Mouse (Mus musculus): ENCODE data around the gene Gata5. TPM values are rescaled to one million over a fixed set of nuclear protein-coding genes. Genes with fewer than 3 reads are reported as not detected.

Gene Gata5
- 0.83 and 2.8 TPM in 2 replicates for polyA plus RNA-seq (2016; fragmentation: Nextera tagmentation; extraction: Ambion mirVana)

GRCm38 (mm10) chr2:180334551-180334986 lies at the start of gene Gata5:
Gene Gata5, minus strand, starts transcription at chr2:180334699.
- under 1% methylated on average over 33 of the region's 33 CpGs for WGBS
- peak within 1 kb of the TSS; percentile 64 for H3K27ac ChIP-seq
- peak; percentile 81 for DNase-seq (ENCODE audit: low spot score)
- peaks cover 82% of the 10 kb centered on the region for H3K27me3 ChIP-seq (ENCODE audit: low read depth, poor library complexity, severe bottlenecking)
- peak within 1 kb of the TSS; percentile 49 for H3K4me3 ChIP-seq
- H3K36me3 ChIP-seq = no peaks in the 10 kb centered on the region
- H3K4me1 ChIP-seq = peaks cover 43% of the 10 kb centered on the region
- H3K9me3 ChIP-seq (replicated peaks) = no peaks in the 10 kb centered on the region

- DNase-seq (ENCODE audit: low spot score) = no peak
- no peaks in the 10 kb centered on the region for H3K9me3 ChIP-seq (replicated peaks)
- H3K27me3 ChIP-seq (ENCODE audit: low read depth, poor library complexity, severe bottlenecking) = no peaks in the 10 kb centered on the region
- no peaks in the 10 kb centered on the region for H3K4me1 ChIP-seq
- no peak overlapping the region for H3K27ac ChIP-seq
- no peak overlapping the region for H3K4me3 ChIP-seq
- H3K36me3 ChIP-seq = no peaks in the 10 kb centered on the region
- 85% methylated on average over 5 of the region's 5 CpGs for WGBS
Observed at GRCm38 (mm10) chr2:180376730-180377129, 42.2 kb upstream of the Gata5 start.

- no peak overlapping the region for H3K4me3 ChIP-seq
- no peaks in the 10 kb centered on the region for H3K9me3 ChIP-seq (replicated peaks)
- no peak overlapping the region for H3K27ac ChIP-seq
- no peak for DNase-seq (ENCODE audit: low spot score)
- H3K4me1 ChIP-seq = no peaks in the 10 kb centered on the region
- 78% methylated on average over 10 of the region's 10 CpGs for WGBS
- H3K27me3 ChIP-seq (ENCODE audit: low read depth, poor library complexity, severe bottlenecking) = no peaks in the 10 kb centered on the region
- no peaks in the 10 kb centered on the region for H3K36me3 ChIP-seq
Observed at GRCm38 (mm10) chr2:180373256-180373655, 38.8 kb upstream of the Gata5 start.

GRCm38 (mm10) chr2:180368359-180368758 lies 33.9 kb upstream of the Gata5 start:
- Histone ChIP-seq H3K27ac (no peak overlapping the region), H3K9me3 (replicated peaks) (no peaks in the 10 kb centered on the region), H3K27me3 (ENCODE audit: low read depth, poor library complexity, severe bottlenecking) (no peaks in the 10 kb centered on the region), H3K4me3 (no peak overlapping the region), H3K36me3 (no peaks in the 10 kb centered on the region), H3K4me1 (no peaks in the 10 kb centered on the region)
- 78% methylated on average over 5 of the region's 5 CpGs for WGBS
- no peak for DNase-seq (ENCODE audit: low spot score)

- Histone ChIP-seq H3K27ac (no peak overlapping the region), H3K4me3 (no peak overlapping the region), H3K27me3 (ENCODE audit: low read depth, poor library complexity, severe bottlenecking) (no peaks in the 10 kb centered on the region), H3K9me3 (replicated peaks) (no peaks in the 10 kb centered on the region), H3K36me3 (no peaks in the 10 kb centered on the region), H3K4me1 (no peaks in the 10 kb centered on the region)
- no peak for DNase-seq (ENCODE audit: low spot score)
- 86% methylated on average over 4 of the region's 4 CpGs for WGBS
Observed at GRCm38 (mm10) chr2:180367350-180367749, 32.9 kb upstream of the Gata5 start.

- no peaks in the 10 kb centered on the region for H3K36me3 ChIP-seq
- H3K9me3 ChIP-seq (replicated peaks) = no peaks in the 10 kb centered on the region
- 70% methylated on average over 3 of the region's 3 CpGs for WGBS
- H3K4me1 ChIP-seq = no peaks in the 10 kb centered on the region
- no peak overlapping the region for H3K27ac ChIP-seq
- peaks cover 8% of the 10 kb centered on the region; the same call in 1 of the 2 replicates for H3K27me3 ChIP-seq (ENCODE audit: low read depth, poor library complexity, severe bottlenecking)
- no peak for DNase-seq (ENCODE audit: low spot score)
- H3K4me3 ChIP-seq = no peak overlapping the region
Observed at GRCm38 (mm10) chr2:180363434-180363720, 28.9 kb upstream of the Gata5 start.

GRCm38 (mm10) chr2:180362585-180363433 lies 28.3 kb upstream of the Gata5 start:
- Histone ChIP-seq H3K27me3 (ENCODE audit: low read depth, poor library complexity, severe bottlenecking) (peaks cover 13% of the 10 kb centered on the region; the same call in 1 of the 2 replicates), H3K4me1 (no peaks in the 10 kb centered on the region)
- 72% methylated on average over 7 of the region's 7 CpGs for WGBS

GRCm38 (mm10) chr2:180359062-180359461 lies 24.6 kb upstream of the Gata5 start:
- no peak for DNase-seq (ENCODE audit: low spot score)
- no peaks in the 10 kb centered on the region for H3K4me1 ChIP-seq
- H3K36me3 ChIP-seq = no peaks in the 10 kb centered on the region
- no peak overlapping the region for H3K4me3 ChIP-seq
- WGBS = 10% methylated on average over 4 of the region's 4 CpGs
- no peak overlapping the region for H3K27ac ChIP-seq
- H3K9me3 ChIP-seq (replicated peaks) = no peaks in the 10 kb centered on the region
- peaks cover 23% of the 10 kb centered on the region for H3K27me3 ChIP-seq (ENCODE audit: low read depth, poor library complexity, severe bottlenecking)

More at GRCm38 (mm10) chr2:180362585-180363433, 28.3 kb upstream of the Gata5 start:
- DNase-seq (ENCODE audit: low spot score) = no peak
- Histone ChIP-seq H3K27ac (no peak overlapping the region), H3K9me3 (replicated peaks) (no peaks in the 10 kb centered on the region), H3K36me3 (no peaks in the 10 kb centered on the region), H3K4me3 (no peak overlapping the region)

GRCm38 (mm10) chr2:180353338-180353737 lies 18.8 kb upstream of the Gata5 start:
- Histone ChIP-seq H3K9me3 (replicated peaks) (no peaks in the 10 kb centered on the region), H3K4me3 (no peak overlapping the region), H3K27me3 (ENCODE audit: low read depth, poor library complexity, severe bottlenecking) (peaks cover 15% of the 10 kb centered on the region; the same call in 1 of the 2 replicates), H3K4me1 (no peaks in the 10 kb centered on the region), H3K27ac (no peak overlapping the region), H3K36me3 (no peaks in the 10 kb centered on the region)
- peak; percentile 73 for DNase-seq (ENCODE audit: low spot score)
- 64% methylated on average over 20 of the region's 20 CpGs for WGBS

- WGBS = 61% methylated on average over 2 of the region's 2 CpGs
- H3K9me3 ChIP-seq (replicated peaks) = no peaks in the 10 kb centered on the region
- peaks cover 7% of the 10 kb centered on the region for H3K4me1 ChIP-seq
Observed at GRCm38 (mm10) chr2:180350700-180351099, 16.2 kb upstream of the Gata5 start.

GRCm38 (mm10) chr2:180346820-180347497 lies 12.5 kb upstream of the Gata5 start:
- Histone ChIP-seq H3K36me3 (no peaks in the 10 kb centered on the region), H3K27ac (peak overlapping the region; percentile 76), H3K4me1 (peaks cover 7% of the 10 kb centered on the region), H3K27me3 (ENCODE audit: low read depth, poor library complexity, severe bottlenecking) (peaks cover 9% of the 10 kb centered on the region; the same call in 1 of the 2 replicates), H3K9me3 (replicated peaks) (no peaks in the 10 kb centered on the region), H3K4me3 (no peak overlapping the region)
- peak; percentile 94 for DNase-seq (ENCODE audit: low spot score)
- 30% methylated on average over 9 of the region's 9 CpGs for WGBS

More at GRCm38 (mm10) chr2:180350700-180351099, 16.2 kb upstream of the Gata5 start:
- Histone ChIP-seq H3K27me3 (ENCODE audit: low read depth, poor library complexity, severe bottlenecking) (peaks cover 6% of the 10 kb centered on the region; the same call in 1 of the 2 replicates), H3K27ac (no peak overlapping the region), H3K36me3 (no peaks in the 10 kb centered on the region), H3K4me3 (no peak overlapping the region)
- DNase-seq (ENCODE audit: low spot score) = peak; percentile 58

- 79% methylated on average over 13 of the region's 13 CpGs for WGBS
- no peaks in the 10 kb centered on the region for H3K36me3 ChIP-seq
- H3K9me3 ChIP-seq (replicated peaks) = no peaks in the 10 kb centered on the region
- DNase-seq (ENCODE audit: low spot score) = no peak
- H3K27ac ChIP-seq = no peak overlapping the region
- H3K4me1 ChIP-seq = peaks cover 12% of the 10 kb centered on the region
- peaks cover 20% of the 10 kb centered on the region; the same call in 1 of the 2 replicates for H3K27me3 ChIP-seq (ENCODE audit: low read depth, poor library complexity, severe bottlenecking)
- no peak overlapping the region for H3K4me3 ChIP-seq
Observed at GRCm38 (mm10) chr2:180343092-180343491, 8.6 kb upstream of the Gata5 start.

- H3K36me3 ChIP-seq = no peaks in the 10 kb centered on the region
- WGBS = 51% methylated on average over 2 of the region's 2 CpGs
- H3K27ac ChIP-seq = no peak overlapping the region
- H3K9me3 ChIP-seq (replicated peaks) = no peaks in the 10 kb centered on the region
- no peak for DNase-seq (ENCODE audit: low spot score)
- peaks cover 21% of the 10 kb centered on the region for H3K4me1 ChIP-seq
- H3K27me3 ChIP-seq (ENCODE audit: low read depth, poor library complexity, severe bottlenecking) = peaks cover 28% of the 10 kb centered on the region
- no peak overlapping the region for H3K4me3 ChIP-seq
Observed at GRCm38 (mm10) chr2:180342189-180342588, 7.7 kb upstream of the Gata5 start.
